Mouse (Mus musculus) midbrain, embryonic 15.5 days (tissue): ENCODE data around the gene Tssk1. TPM values are rescaled to one million over a fixed set of nuclear protein-coding genes. Genes with fewer than 3 reads are reported as not detected.

Experiments used
- ATAC-seq: fragments of 200-750 bp; cut with Nextera tagmentation; replicated peaks from 2 replicates; pipeline ENCODE4 v1.8.0; 2017; ENCODE audit warnings: moderate TSS enrichment
- H3K27ac ChIP-seq: fragments of 300-500 bp; sonication (generic); 2 replicates; pipeline ENCODE4 v1.5.1; 2015; ENCODE audit warnings: mild to moderate bottlenecking, inconsistent platforms
- H3K27me3 ChIP-seq: fragments of 300-500 bp; sonication (generic); replicated peaks from 2 replicates; pipeline ENCODE4 v1.6.1; 2015; ENCODE audit warnings: inconsistent platforms
- H3K36me3 ChIP-seq: fragments of 300-500 bp; sonication (generic); replicated peaks from 2 replicates; pipeline ENCODE4 v1.6.1; 2015; ENCODE audit warnings: inconsistent platforms
- H3K4me1 ChIP-seq: fragments of 300-500 bp; sonication (generic); 2 replicates; pipeline ENCODE4 v1.6.1; 2015; ENCODE audit warnings: inconsistent platforms
- H3K4me2 ChIP-seq: fragments of 300-500 bp; sonication (generic); 2 replicates; pipeline ENCODE4 v1.6.1; 2015; ENCODE audit warnings: inconsistent platforms, mild to moderate bottlenecking, moderate library complexity
- H3K4me3 ChIP-seq: fragments of 300-500 bp; sonication (generic); 2 replicates; pipeline ENCODE4 v1.5.1; 2015; ENCODE audit warnings: mild to moderate bottlenecking, inconsistent platforms
- H3K9ac ChIP-seq: fragments of 300-500 bp; sonication (generic); 2 replicates; pipeline ENCODE4 v1.6.1; 2015; ENCODE audit warnings: mild to moderate bottlenecking, inconsistent platforms
- H3K9me3 ChIP-seq: fragments of 300-500 bp; sonication (generic); 2 replicates; pipeline ENCODE4 v1.6.1; 2016; ENCODE audit warnings: inconsistent platforms
- WGBS: fragments of 180-500 bp; shearing (Covaris S2); methylation state at CpG from one replicate; pipeline ENCODE4 v1.1.7; 2015; ENCODE audit warnings: mixed read lengths; 5-methylcytosine and 5-hydroxymethylcytosine counted together
- polyA plus RNA-seq: library from polyadenylated mRNA; unstranded; fragments of >200 nt; fragmentation: Nextera tagmentation; extraction: Ambion mirVana; gene quantifications from 2 replicates; pipeline ENCODE4 v1.2.1, GENCODE M21; 2015

Gene Tssk1
- polyA plus RNA-seq = not detected in 2 replicates

- H3K36me3 ChIP-seq = peaks cover 5% of the 10 kb centered on the region; the same call in 1 of the 2 replicates
- no peak within 1 kb of the TSS for H3K4me2 ChIP-seq
- WGBS = 79% methylated on average over 2 of the region's 2 CpGs
- H3K27ac ChIP-seq = no peak within 1 kb of the TSS
- no peak for ATAC-seq
- H3K4me3 ChIP-seq = no peak within 1 kb of the TSS
- no peaks in the 10 kb centered on the region for H3K9me3 ChIP-seq
- H3K4me1 ChIP-seq = peaks cover 20% of the 10 kb centered on the region
- no peak within 1 kb of the TSS for H3K9ac ChIP-seq
- H3K27me3 ChIP-seq = no peaks in the 10 kb centered on the region
Measured at GRCm38 (mm10) chr16:17893923-17894322, at the start of gene Tssk1. Tssk1 (plus strand) TSS chr16:17894223.

GRCm38 (mm10) chr16:17848431-17848830, 45.6 kb upstream of the Tssk1 start:
- ATAC-seq = no peak
- Histone ChIP-seq H3K9ac (no peak overlapping the region), H3K27ac (peak overlapping the region; percentile 67), H3K36me3 (peaks cover 54% of the 10 kb centered on the region), H3K4me2 (no peak overlapping the region), H3K4me3 (no peak overlapping the region), H3K27me3 (no peaks in the 10 kb centered on the region), H3K4me1 (peaks cover 4% of the 10 kb centered on the region; the same call in 1 of the 2 replicates), H3K9me3 (no peaks in the 10 kb centered on the region)
- 94% methylated on average over 6 of the region's 6 CpGs for WGBS

GRCm38 (mm10) chr16:17848928-17849327, 45.1 kb upstream of the Tssk1 start:
- peaks cover 4% of the 10 kb centered on the region; the same call in 1 of the 2 replicates for H3K4me1 ChIP-seq

GRCm38 (mm10) chr16:17849486-17849885, 44.5 kb upstream of the Tssk1 start:
- 90% methylated on average over 6 of the region's 6 CpGs for WGBS
- Histone ChIP-seq H3K4me1 (peaks cover 4% of the 10 kb centered on the region; the same call in 1 of the 2 replicates), H3K4me3 (no peak overlapping the region), H3K27me3 (no peaks in the 10 kb centered on the region), H3K36me3 (peaks cover 50% of the 10 kb centered on the region), H3K4me2 (no peak overlapping the region), H3K9ac (no peak overlapping the region), H3K27ac (no peak overlapping the region), H3K9me3 (no peaks in the 10 kb centered on the region)
- 0 out of 2 replicates have a peak, but pooled peaks have one; percentile 58 for ATAC-seq

More at GRCm38 (mm10) chr16:17848928-17849327, 45.1 kb upstream of the Tssk1 start:
- WGBS = 20% methylated on average over 1 of the region's 1 CpGs
- no peak overlapping the region for H3K4me2 ChIP-seq
- peaks cover 53% of the 10 kb centered on the region for H3K36me3 ChIP-seq
- no peaks in the 10 kb centered on the region for H3K9me3 ChIP-seq
- no peak overlapping the region for H3K9ac ChIP-seq
- H3K27me3 ChIP-seq = no peaks in the 10 kb centered on the region
- peak; percentile 77 for ATAC-seq
- H3K27ac ChIP-seq = peak overlapping the region; percentile 67
- H3K4me3 ChIP-seq = no peak overlapping the region

GRCm38 (mm10) chr16:17851331-17851730, 42.7 kb upstream of the Tssk1 start:
- H3K36me3 ChIP-seq = peaks cover 47% of the 10 kb centered on the region
- H3K4me3 ChIP-seq = no peak overlapping the region
- H3K9ac ChIP-seq = no peak overlapping the region
- no peak for ATAC-seq
- H3K27ac ChIP-seq = no peak overlapping the region
- no peaks in the 10 kb centered on the region for H3K9me3 ChIP-seq
- 96% methylated on average over 5 of the region's 5 CpGs for WGBS
- H3K27me3 ChIP-seq = no peaks in the 10 kb centered on the region
- H3K4me2 ChIP-seq = no peak overlapping the region
- H3K4me1 ChIP-seq = peaks cover 4% of the 10 kb centered on the region; the same call in 1 of the 2 replicates

- Histone ChIP-seq H3K27me3 (no peaks in the 10 kb centered on the region), H3K4me3 (no peak overlapping the region), H3K9ac (no peak overlapping the region), H3K4me2 (no peak overlapping the region), H3K9me3 (no peaks in the 10 kb centered on the region), H3K27ac (no peak overlapping the region), H3K36me3 (peaks cover 47% of the 10 kb centered on the region), H3K4me1 (peaks cover 4% of the 10 kb centered on the region; the same call in 1 of the 2 replicates)
- 93% methylated on average over 1 of the region's 1 CpGs for WGBS
- no peak for ATAC-seq
Measured at GRCm38 (mm10) chr16:17851860-17852259, 42.2 kb upstream of the Tssk1 start.

GRCm38 (mm10) chr16:17853263-17853662, 40.8 kb upstream of the Tssk1 start:
- Histone ChIP-seq H3K9me3 (no peaks in the 10 kb centered on the region), H3K4me1 (peaks cover 4% of the 10 kb centered on the region; the same call in 1 of the 2 replicates), H3K9ac (no peak overlapping the region), H3K36me3 (peaks cover 54% of the 10 kb centered on the region), H3K27me3 (no peaks in the 10 kb centered on the region), H3K27ac (no peak overlapping the region), H3K4me2 (no peak overlapping the region), H3K4me3 (no peak overlapping the region)
- ATAC-seq = no peak
- WGBS = 95% methylated on average over 2 of the region's 2 CpGs

- H3K27ac ChIP-seq = no peak overlapping the region
- H3K4me3 ChIP-seq = no peak overlapping the region
- H3K4me1 ChIP-seq = peaks cover 4% of the 10 kb centered on the region; the same call in 1 of the 2 replicates
- no peaks in the 10 kb centered on the region for H3K9me3 ChIP-seq
- 92% methylated on average over 7 of the region's 7 CpGs for WGBS
- peaks cover 46% of the 10 kb centered on the region for H3K36me3 ChIP-seq
- ATAC-seq = no peak
- no peak overlapping the region for H3K9ac ChIP-seq
- no peak overlapping the region for H3K4me2 ChIP-seq
- no peaks in the 10 kb centered on the region for H3K27me3 ChIP-seq
Measured at GRCm38 (mm10) chr16:17857157-17857556, 36.9 kb upstream of the Tssk1 start.

GRCm38 (mm10) chr16:17858592-17858991, 35.4 kb upstream of the Tssk1 start:
- Histone ChIP-seq H3K27me3 (no peaks in the 10 kb centered on the region), H3K4me1 (peaks cover 5% of the 10 kb centered on the region; the same call in 1 of the 2 replicates), H3K4me2 (no peak overlapping the region), H3K36me3 (peaks cover 43% of the 10 kb centered on the region), H3K9ac (no peak overlapping the region), H3K9me3 (no peaks in the 10 kb centered on the region), H3K27ac (no peak overlapping the region), H3K4me3 (no peak overlapping the region)
- ATAC-seq = no peak

GRCm38 (mm10) chr16:17865293-17865692, 28.7 kb upstream of the Tssk1 start:
- Histone ChIP-seq H3K27me3 (no peaks in the 10 kb centered on the region), H3K4me1 (peaks cover 5% of the 10 kb centered on the region; the same call in 1 of the 2 replicates), H3K4me3 (no peak overlapping the region), H3K9me3 (no peaks in the 10 kb centered on the region), H3K36me3 (no peaks in the 10 kb centered on the region; the same call in 1 of the 2 replicates), H3K27ac (no peak overlapping the region), H3K9ac (no peak overlapping the region), H3K4me2 (no peak overlapping the region)
- WGBS = 89% methylated on average over 2 of the region's 2 CpGs
- no peak for ATAC-seq

GRCm38 (mm10) chr16:17865770-17866169, 28.3 kb upstream of the Tssk1 start:
- H3K4me1 ChIP-seq = peaks cover 5% of the 10 kb centered on the region; the same call in 1 of the 2 replicates
- H3K4me3 ChIP-seq = no peak overlapping the region
- no peak overlapping the region for H3K27ac ChIP-seq
- no peaks in the 10 kb centered on the region for H3K27me3 ChIP-seq
- ATAC-seq = no peak
- H3K9me3 ChIP-seq = no peaks in the 10 kb centered on the region
- no peak overlapping the region for H3K4me2 ChIP-seq
- 81% methylated on average over 6 of the region's 6 CpGs for WGBS
- no peak overlapping the region for H3K9ac ChIP-seq
- H3K36me3 ChIP-seq = no peaks in the 10 kb centered on the region; the same call in 1 of the 2 replicates

- H3K9me3 ChIP-seq = no peaks in the 10 kb centered on the region
- H3K4me1 ChIP-seq = no peaks in the 10 kb centered on the region
- H3K4me3 ChIP-seq = no peak overlapping the region
- H3K27ac ChIP-seq = no peak overlapping the region
- WGBS = 92% methylated on average over 5 of the region's 5 CpGs
- H3K27me3 ChIP-seq = no peaks in the 10 kb centered on the region
- H3K36me3 ChIP-seq = peaks cover 9% of the 10 kb centered on the region; the same call in 1 of the 2 replicates
- H3K4me2 ChIP-seq = no peak overlapping the region
- no peak overlapping the region for H3K9ac ChIP-seq
- no peak for ATAC-seq
Measured at GRCm38 (mm10) chr16:17871248-17871647, 22.8 kb upstream of the Tssk1 start.

GRCm38 (mm10) chr16:17872995-17873394, 21.0 kb upstream of the Tssk1 start:
- H3K36me3 ChIP-seq = peaks cover 9% of the 10 kb centered on the region; the same call in 1 of the 2 replicates
- WGBS = 81% methylated on average over 4 of the region's 4 CpGs

More at GRCm38 (mm10) chr16:17872995-17873394, 21.0 kb upstream of the Tssk1 start:
- Histone ChIP-seq H3K27ac (no peak overlapping the region), H3K27me3 (no peaks in the 10 kb centered on the region), H3K4me1 (no peaks in the 10 kb centered on the region), H3K4me3 (no peak overlapping the region), H3K4me2 (no peak overlapping the region), H3K9ac (no peak overlapping the region), H3K9me3 (no peaks in the 10 kb centered on the region)
- no peak for ATAC-seq
